Mouse (Mus musculus) brain, embryonic 14.5 days (tissue): ENCODE results near the gene Cdk5rap3.

Source experiments
- CTCF ChIP-seq: fragments of 200-500 bp; IDR thresholded peaks from 2 replicates; pipeline ENCODE4 v1.5.1; 2012; ENCODE audit warnings: inconsistent platforms, mild to moderate bottlenecking, moderate library complexity, borderline replicate concordance; ENCODE audit not compliant: insufficient read depth, insufficient read length; ENCODE audit errors: extremely low read depth
- POLR2A ChIP-seq: fragments of 200-500 bp; IDR thresholded peaks from 2 replicates; pipeline ENCODE4 v1.6.1; 2012; ENCODE audit warnings: mild to moderate bottlenecking, inconsistent platforms, borderline replicate concordance; ENCODE audit not compliant: poor library complexity, insufficient read depth, insufficient read length, severe bottlenecking; ENCODE audit errors: extremely low read depth

GRCm38 (mm10) chr11:96928088-96928487 is 11.8 kb upstream of the Cdk5rap3 start, which contains the start of gene Prr15l:
- TF ChIP-seq POLR2A (no peak), CTCF (no peak)
